Mouse (Mus musculus): ENCODE results near the gene Cd302. TPM values are rescaled to one million over a fixed set of nuclear protein-coding genes. Genes with fewer than 3 reads are reported as not detected.

Cd302 gene
- polyA plus RNA-seq, 1 experiment from 2014 or later, result 38.5 TPM

GRCm38 (mm10) chr2:60283751-60284466 lies 379 bp downstream of the Cd302 start:
- Histone ChIP-seq H3K36me3 (no peaks in the 10 kb centered on the region), H3K9ac (peak overlapping the region; percentile 59), H3K4me2 (replicated peaks) (peak overlapping the region; percentile 97), H3K9me3 (no peaks in the 10 kb centered on the region), H3K27ac (peak overlapping the region; percentile 29; the same call in 1 of the 2 replicates), H3K4me3 (replicated peaks) (peak overlapping the region; percentile 54), H3K4me1 (replicated peaks) (peaks cover 12% of the 10 kb centered on the region), H3K27me3 (replicated peaks) (no peaks in the 10 kb centered on the region)
- WGBS, result under 1% methylated on average over 42 of the region's 42 CpGs
- ATAC-seq, result peak; percentile 82

DNA sequence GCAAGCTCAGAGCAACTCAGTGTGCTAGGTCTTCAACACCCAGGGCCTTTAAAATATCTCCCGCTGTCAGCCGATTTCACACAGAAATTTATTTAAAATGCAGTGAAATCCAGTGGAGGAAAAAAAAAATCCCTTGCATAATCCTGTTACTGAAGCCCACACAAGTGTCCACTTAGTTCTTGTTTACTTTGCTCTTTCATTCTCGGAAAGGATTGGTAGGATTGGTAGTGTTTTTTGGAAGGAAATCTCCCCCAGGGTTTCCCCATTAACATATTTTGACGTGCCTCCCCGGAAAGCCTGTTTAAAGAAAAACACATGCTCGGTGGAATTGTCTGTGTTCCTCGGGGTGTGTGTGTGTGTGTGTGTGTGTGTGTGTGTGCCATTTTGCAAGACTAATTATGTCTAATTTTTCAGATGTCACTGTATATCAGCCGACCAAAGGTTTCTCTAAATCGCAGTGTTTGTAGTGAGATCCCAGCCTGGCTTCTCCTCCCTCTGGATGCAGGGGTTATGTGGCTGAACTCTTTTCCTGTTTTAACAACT lies 1.0 kb downstream of the Cd302 start:
- H3K9me3 ChIP-seq, result no peaks in the 10 kb centered on the region
- H3K27me3 ChIP-seq (replicated peaks), result no peaks in the 10 kb centered on the region
- WGBS, result 21% methylated on average over 9 of the region's 9 CpGs
- peaks cover 12% of the 10 kb centered on the region for H3K4me1 ChIP-seq (replicated peaks)
- H3K36me3 ChIP-seq, result no peaks in the 10 kb centered on the region
- ATAC-seq, result no peak; the same call in 1 of the 2 replicates
- H3K9ac ChIP-seq, result peak overlapping the region; percentile 59; the same call in 1 of the 2 replicates
- peak overlapping the region; percentile 97 for H3K4me2 ChIP-seq (replicated peaks)
- peak overlapping the region; percentile 54 for H3K4me3 ChIP-seq (replicated peaks)
- peak overlapping the region; percentile 29; the same call in 1 of the 2 replicates for H3K27ac ChIP-seq

DNA sequence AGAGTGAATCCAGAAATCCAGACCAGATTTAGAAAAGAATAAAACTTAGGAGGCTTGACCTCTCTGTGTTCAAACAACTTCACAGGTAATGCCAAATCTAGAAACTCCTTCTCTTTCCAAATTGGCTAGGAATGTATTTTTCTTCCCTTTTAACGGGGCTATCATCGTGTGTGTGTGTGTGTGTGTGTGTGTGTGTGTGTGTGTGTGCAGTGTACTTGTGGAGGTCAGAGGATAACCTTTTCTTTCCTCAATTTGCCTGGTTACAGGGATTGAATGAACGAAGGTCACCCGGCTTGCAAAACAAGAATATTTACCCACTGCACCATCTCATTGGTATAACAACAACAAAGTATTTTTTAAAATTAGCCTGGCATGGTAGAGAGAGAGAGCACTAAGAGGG lies 1.7 kb downstream of the Cd302 start:
- H3K4me1 ChIP-seq (replicated peaks), result peaks cover 12% of the 10 kb centered on the region
- WGBS, result 87% methylated on average over 4 of the region's 4 CpGs
- no peaks in the 10 kb centered on the region for H3K27me3 ChIP-seq (replicated peaks)
- peak overlapping the region; percentile 97; the same call in 1 of the 2 replicates for H3K4me2 ChIP-seq (replicated peaks)
- no peak overlapping the region for H3K4me3 ChIP-seq (replicated peaks)
- no peaks in the 10 kb centered on the region for H3K36me3 ChIP-seq
- ATAC-seq, result no peak
- no peak overlapping the region for H3K9ac ChIP-seq
- H3K9me3 ChIP-seq, result no peaks in the 10 kb centered on the region
- no peak overlapping the region for H3K27ac ChIP-seq

DNA sequence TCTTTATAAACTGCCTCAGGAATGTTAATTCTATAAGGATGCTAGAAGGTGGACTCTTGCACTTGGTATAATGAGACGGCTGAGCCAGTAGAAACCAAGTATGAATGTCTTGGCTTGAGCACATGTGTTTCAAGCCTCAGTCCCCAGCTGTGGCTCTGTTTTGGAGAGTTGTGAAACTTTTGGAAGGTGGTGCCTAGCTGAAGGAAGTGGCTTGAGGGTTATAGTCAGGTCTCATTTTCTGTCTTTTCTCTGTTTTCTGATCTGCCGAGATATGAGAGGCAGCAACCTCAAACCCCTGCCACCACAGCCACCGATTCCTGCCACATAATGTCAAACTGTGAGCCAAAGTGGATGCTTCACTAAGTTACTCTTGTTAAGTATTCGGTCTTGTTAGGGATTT lies 5.7 kb downstream of the Cd302 start:
- no peak overlapping the region for H3K4me3 ChIP-seq (replicated peaks)
- 91% methylated on average over 4 of the region's 4 CpGs for WGBS
- no peak overlapping the region for H3K27ac ChIP-seq
- H3K36me3 ChIP-seq, result no peaks in the 10 kb centered on the region
- no peak overlapping the region for H3K9ac ChIP-seq
- no peaks in the 10 kb centered on the region for H3K9me3 ChIP-seq
- ATAC-seq, result no peak
- no peak overlapping the region for H3K4me2 ChIP-seq (replicated peaks)
- no peaks in the 10 kb centered on the region for H3K27me3 ChIP-seq (replicated peaks)
- H3K4me1 ChIP-seq (replicated peaks), result peaks cover 3% of the 10 kb centered on the region

DNA sequence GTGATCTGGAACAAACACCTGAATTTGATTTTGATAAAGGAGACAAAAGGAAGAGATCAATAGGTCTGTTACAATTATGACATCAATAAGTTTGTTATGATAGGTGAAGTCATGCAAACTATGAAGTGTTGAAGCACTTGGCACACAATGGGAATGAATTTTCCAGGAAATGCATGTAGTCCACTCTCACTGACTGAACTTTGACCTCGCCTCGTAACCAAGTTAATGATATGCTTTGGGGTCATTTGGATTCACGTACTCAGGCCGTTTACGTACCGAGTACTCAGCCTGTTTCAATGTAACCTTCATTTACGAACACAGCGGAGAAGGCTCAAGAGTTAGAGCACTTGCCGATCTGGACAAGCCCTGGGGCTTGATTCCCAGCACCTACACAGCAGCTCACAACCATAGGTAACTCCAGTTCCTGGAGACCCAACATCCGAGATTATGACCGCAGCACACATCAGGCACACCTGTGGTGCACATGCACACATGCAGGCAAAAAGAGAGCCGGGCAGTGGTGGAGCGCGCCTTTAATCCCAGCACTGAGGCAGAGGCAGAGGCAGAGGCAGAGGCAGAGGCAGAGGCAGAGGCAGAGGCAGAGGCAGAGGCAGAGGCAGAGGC lies 14.3 kb downstream of the Cd302 start:
- H3K27ac ChIP-seq, result no peak overlapping the region
- H3K36me3 ChIP-seq, result no peaks in the 10 kb centered on the region
- ATAC-seq, result peak; percentile 65; the same call in 1 of the 2 replicates
- H3K9ac ChIP-seq, result no peak overlapping the region
- WGBS, result 84% methylated on average over 14 of the region's 14 CpGs
- H3K27me3 ChIP-seq (replicated peaks), result no peaks in the 10 kb centered on the region
- no peaks in the 10 kb centered on the region for H3K4me1 ChIP-seq (replicated peaks)
- no peaks in the 10 kb centered on the region for H3K9me3 ChIP-seq
- no peak overlapping the region for H3K4me2 ChIP-seq (replicated peaks)
- H3K4me3 ChIP-seq (replicated peaks), result no peak overlapping the region

GRCm38 (mm10) chr2:60267567-60267966 lies 16.7 kb downstream of the Cd302 start:
- Histone ChIP-seq H3K36me3 (no peaks in the 10 kb centered on the region), H3K4me2 (replicated peaks) (no peak overlapping the region), H3K9ac (no peak overlapping the region), H3K27me3 (replicated peaks) (no peaks in the 10 kb centered on the region), H3K9me3 (no peaks in the 10 kb centered on the region), H3K27ac (no peak overlapping the region), H3K4me1 (replicated peaks) (no peaks in the 10 kb centered on the region), H3K4me3 (replicated peaks) (no peak overlapping the region)
- WGBS, result 64% methylated on average over 1 of the region's 1 CpGs
- no peak for ATAC-seq

- Histone ChIP-seq H3K36me3 (no peaks in the 10 kb centered on the region), H3K27ac (no peak overlapping the region), H3K4me2 (replicated peaks) (no peak overlapping the region), H3K4me3 (replicated peaks) (no peak overlapping the region), H3K9ac (no peak overlapping the region), H3K27me3 (replicated peaks) (no peaks in the 10 kb centered on the region), H3K9me3 (no peaks in the 10 kb centered on the region), H3K4me1 (replicated peaks) (no peaks in the 10 kb centered on the region)
- 77% methylated on average over 5 of the region's 5 CpGs for WGBS
- ATAC-seq, result 0 out of 2 replicates have a peak, but pooled peaks have one; percentile 43
Observed at GRCm38 (mm10) chr2:60260621-60261350, 23.5 kb downstream of the Cd302 start.

DNA sequence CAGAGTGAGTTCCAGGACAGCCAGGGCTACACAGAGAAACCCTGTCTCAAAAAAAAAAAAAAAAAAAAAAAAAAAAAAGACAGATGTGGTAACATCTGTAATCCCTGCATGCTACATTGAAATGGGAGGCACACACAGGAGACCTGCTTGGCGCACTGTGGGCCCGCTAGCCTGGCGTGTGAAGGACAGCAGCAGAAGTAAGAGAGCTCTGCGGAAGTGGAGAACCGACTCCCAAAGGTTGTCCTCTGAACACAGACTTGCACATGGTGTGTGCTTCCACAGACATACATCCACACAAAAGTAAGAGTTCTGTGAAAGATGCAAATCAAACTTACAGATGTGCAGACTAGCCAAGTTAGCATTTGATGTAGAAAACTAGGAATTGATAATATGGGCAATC lies 25.1 kb downstream of the Cd302 start:
- no peak overlapping the region for H3K9ac ChIP-seq
- no peak overlapping the region for H3K4me2 ChIP-seq (replicated peaks)
- no peak overlapping the region for H3K4me3 ChIP-seq (replicated peaks)
- no peak overlapping the region for H3K27ac ChIP-seq
- H3K4me1 ChIP-seq (replicated peaks), result no peaks in the 10 kb centered on the region
- no peak for ATAC-seq
- no peaks in the 10 kb centered on the region for H3K27me3 ChIP-seq (replicated peaks)
- WGBS, result 96% methylated on average over 5 of the region's 5 CpGs
- H3K36me3 ChIP-seq, result no peaks in the 10 kb centered on the region
- H3K9me3 ChIP-seq, result no peaks in the 10 kb centered on the region

DNA sequence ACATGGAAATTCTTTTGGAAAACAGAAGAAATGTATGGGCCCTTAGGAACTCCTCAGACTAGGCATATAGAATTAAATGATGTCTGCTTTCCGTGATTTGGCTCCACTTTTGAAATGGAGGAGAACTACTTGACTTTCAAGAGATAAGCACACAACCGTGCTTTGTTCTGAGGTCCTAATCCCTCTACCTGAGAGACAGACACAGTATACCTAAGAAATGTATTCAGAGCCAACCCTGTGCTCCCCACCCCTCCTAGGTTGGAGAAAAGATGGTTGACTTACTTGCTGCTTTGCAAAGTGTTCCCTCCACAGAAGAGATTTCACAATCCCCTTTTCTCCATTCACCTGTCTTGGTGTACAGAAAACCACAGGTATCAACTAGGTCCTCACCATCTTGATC lies 27.5 kb downstream of the Cd302 start:
- Histone ChIP-seq H3K27me3 (replicated peaks) (no peaks in the 10 kb centered on the region), H3K4me2 (replicated peaks) (no peak overlapping the region), H3K36me3 (no peaks in the 10 kb centered on the region), H3K27ac (no peak overlapping the region), H3K9me3 (no peaks in the 10 kb centered on the region), H3K9ac (no peak overlapping the region), H3K4me3 (replicated peaks) (no peak overlapping the region), H3K4me1 (replicated peaks) (no peaks in the 10 kb centered on the region)
- ATAC-seq, result no peak
- 70% methylated on average over 2 of the region's 2 CpGs for WGBS

DNA sequence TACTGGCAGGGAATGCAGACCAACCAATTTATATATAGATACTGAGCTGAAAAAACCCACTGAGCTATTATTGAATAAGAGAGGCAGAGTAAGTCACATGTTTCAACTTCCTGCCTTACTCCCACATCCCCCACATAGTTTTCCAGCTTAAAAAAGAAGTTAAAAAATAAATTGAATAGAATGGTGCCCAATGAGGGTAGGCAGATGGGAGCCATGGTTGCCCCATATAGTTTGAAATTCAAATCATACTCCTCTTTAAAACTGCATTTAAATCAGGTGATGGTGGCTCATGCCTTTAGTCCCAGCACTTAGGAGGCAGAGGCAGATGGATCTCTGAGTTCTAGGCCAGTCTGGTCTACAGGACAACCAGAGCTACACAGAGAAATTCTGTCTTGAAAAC lies 30.8 kb downstream of the Cd302 start:
- H3K27ac ChIP-seq, result no peak overlapping the region
- no peak overlapping the region for H3K4me2 ChIP-seq (replicated peaks)
- no peaks in the 10 kb centered on the region for H3K27me3 ChIP-seq (replicated peaks)
- no peak for ATAC-seq
- H3K4me1 ChIP-seq (replicated peaks), result no peaks in the 10 kb centered on the region
- peaks cover 2% of the 10 kb centered on the region; the same call in 1 of the 2 replicates for H3K36me3 ChIP-seq
- no peak overlapping the region for H3K9ac ChIP-seq
- no peaks in the 10 kb centered on the region for H3K9me3 ChIP-seq
- H3K4me3 ChIP-seq (replicated peaks), result no peak overlapping the region

DNA sequence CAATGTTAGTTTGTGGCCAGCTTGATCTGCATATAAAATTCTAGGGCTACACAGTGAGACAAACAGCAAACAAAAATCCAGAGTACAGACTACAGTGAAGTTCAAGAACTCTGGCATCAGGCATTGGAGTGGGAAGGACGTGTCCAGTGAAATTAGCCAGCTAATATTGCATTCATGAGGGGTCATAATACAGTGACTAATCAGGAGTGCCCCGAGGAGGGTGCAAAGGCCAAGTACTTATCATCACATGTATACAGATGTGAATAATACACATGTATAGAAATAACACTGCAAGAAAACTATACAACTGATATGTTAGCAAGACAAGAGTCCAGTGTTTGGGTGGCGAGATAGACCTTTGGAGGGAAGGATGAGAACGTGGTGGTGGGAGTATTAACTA lies 31.5 kb downstream of the Cd302 start:
- Histone ChIP-seq H3K4me3 (replicated peaks) (no peak overlapping the region), H3K27me3 (replicated peaks) (no peaks in the 10 kb centered on the region), H3K9me3 (no peaks in the 10 kb centered on the region), H3K4me2 (replicated peaks) (no peak overlapping the region), H3K36me3 (peaks cover 2% of the 10 kb centered on the region; the same call in 1 of the 2 replicates), H3K9ac (no peak overlapping the region), H3K27ac (no peak overlapping the region), H3K4me1 (replicated peaks) (no peaks in the 10 kb centered on the region)
- 68% methylated on average over 4 of the region's 4 CpGs for WGBS
- peak; percentile 69 for ATAC-seq

- 86% methylated on average over 7 of the region's 7 CpGs for WGBS
- peaks cover 21% of the 10 kb centered on the region for H3K36me3 ChIP-seq
- H3K9me3 ChIP-seq, result no peaks in the 10 kb centered on the region
- H3K4me1 ChIP-seq (replicated peaks), result no peaks in the 10 kb centered on the region
- H3K9ac ChIP-seq, result no peak overlapping the region
- H3K4me3 ChIP-seq (replicated peaks), result no peak overlapping the region
- H3K27me3 ChIP-seq (replicated peaks), result no peaks in the 10 kb centered on the region
- ATAC-seq, result no peak
- no peak overlapping the region for H3K4me2 ChIP-seq (replicated peaks)
- no peak overlapping the region for H3K27ac ChIP-seq
Observed at GRCm38 (mm10) chr2:60234506-60234905, 49.8 kb downstream of the Cd302 start.

All from intestine, embryonic 15.5 days (tissue).